In the genomic region with DNA sequence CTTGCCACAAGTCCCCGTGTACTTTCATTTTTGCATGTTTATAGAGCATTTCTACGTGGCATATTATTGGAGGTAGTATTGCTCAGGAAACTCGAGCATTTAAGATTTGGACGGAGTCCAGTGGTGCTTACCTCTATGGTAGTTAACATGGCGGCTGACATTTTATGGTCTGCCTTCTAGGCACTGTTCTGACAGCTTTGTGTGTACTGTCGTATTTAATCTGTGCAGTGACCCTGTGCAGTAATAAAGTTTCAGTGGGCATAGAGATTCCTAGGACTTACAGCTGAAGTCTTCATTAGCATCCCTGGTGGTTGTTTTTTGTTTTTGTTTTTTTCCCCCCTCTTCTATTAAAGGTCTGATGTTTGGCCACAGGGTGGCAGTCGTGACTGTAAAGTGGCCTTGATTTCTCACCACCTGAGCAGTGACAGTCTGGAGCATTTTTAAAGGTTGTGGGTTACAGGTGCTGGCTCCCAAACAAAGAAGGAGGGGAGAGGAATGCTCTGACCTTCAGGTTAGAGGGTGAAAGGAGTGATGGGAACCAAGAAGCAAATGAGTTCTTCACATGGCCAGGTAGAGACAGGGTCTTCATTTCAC, we compare ENCODE assay signal across 8 mouse cellular contexts.
DNase-seq lines count a peak whose midpoint lies in the region; ATAC-seq and TF ChIP-seq lines count a peak whose summit lies in the region.

No protein-coding gene starts in this region.

- intact Hi-C loops in gastrocnemius, postnatal 14 days (cut with DNase I; ENCODE audit: low total_unique reads) = loop anchor here (2.0 to 10.0 kb wide), 2 partner anchors 310 to 590 kb away; no protein-coding TSS in a partner anchor

- H3K9ac ChIP-seq in midbrain, embryonic 16.5 days (ENCODE audit: low read depth, low read length) = no peak overlapping the region

- peak; percentile 59 for ATAC-seq in midbrain, embryonic 16.5 days

- 45% methylated on average over 7 of the region's 7 CpGs for WGBS in lung, adult 2 months
- 48% methylated on average over 7 of the region's 7 CpGs for WGBS in midbrain, embryonic 16.5 days

- DNase-seq in lung, adult 2 months = no peak
- DNase-seq in lung, postnatal 25 days (ENCODE audit: low spot score) = no peak
- peak; percentile 69 for DNase-seq in R1 (ENCODE audit: low read depth, low spot score)
- DNase-seq in cerebellum, postnatal 25 days = peak; percentile 73 to 86
- DNase-seq in gastrocnemius, postnatal 14 days = peak; percentile 51
- peak; percentile 42 to 78 for DNase-seq in layer of hippocampus, postnatal 25 days (ENCODE audit: extremely low spot score in 1 of 2, low spot score in 1 of 2)
- DNase-seq in thymus, postnatal 4 days = peak; percentile 83

- H3K36me3 ChIP-seq in midbrain, embryonic 16.5 days (ENCODE audit: control insufficient read depth, insufficient read depth, low read length) = no peaks in the 10 kb centered on the region

- H3K4me2 ChIP-seq in midbrain, embryonic 16.5 days (ENCODE audit: low read length) = no peak overlapping the region

- H3K4me3 ChIP-seq in lung, adult 2 months (replicated peaks; ENCODE audit: extremely low read depth, low read depth, low read length) = no peak overlapping the region
- no peak overlapping the region for H3K4me3 ChIP-seq in midbrain, embryonic 16.5 days (ENCODE audit: low read depth, low read length)

- no peaks in the 10 kb centered on the region for H3K4me1 ChIP-seq in lung, adult 2 months (ENCODE audit: control insufficient read depth, insufficient read depth, low read length)
- H3K4me1 ChIP-seq in midbrain, embryonic 16.5 days (ENCODE audit: control insufficient read depth, insufficient read depth, low read length) = peaks cover 5% of the 10 kb centered on the region; the same call in 1 of the 2 replicates

- no peak overlapping the region for H3K27ac ChIP-seq in midbrain, embryonic 16.5 days (ENCODE audit: low read length)

- no peaks in the 10 kb centered on the region for H3K9me3 ChIP-seq in midbrain, embryonic 16.5 days (replicated peaks; ENCODE audit: control insufficient read depth, low read length, poor library complexity, severe bottlenecking)

- peak; percentile 45; the same call in 1 of the 2 replicates for TF ChIP-seq CTCF in lung, adult 2 months (IDR thresholded peaks at IDR 0.05; ENCODE audit: insufficient read depth, low read length)

- TF ChIP-seq POLR2A in lung, adult 2 months (IDR thresholded peaks at IDR 0.05; ENCODE audit: borderline replicate concordance, extremely low read depth, low read depth, low read length) = no peak

- H3K27me3 ChIP-seq in midbrain, embryonic 16.5 days (ENCODE audit: control insufficient read depth, insufficient read depth, low read depth, low read length) = no peaks in the 10 kb centered on the region

Comparison
In these comparisons a context has a peak if more than half of its experiments do, and no peak if none do; other contexts are left out.
1. DNase-seq: peak in R1 (single experiment), cerebellum, postnatal 25 days (2 of 2), gastrocnemius, postnatal 14 days (single experiment), layer of hippocampus, postnatal 25 days (2 of 2) and thymus, postnatal 4 days (single experiment); none in lung, adult 2 months (single experiment) and lung, postnatal 25 days (single experiment).